Mouse (Mus musculus): ENCODE data around the gene Hdac4. TPM values are rescaled to one million over a fixed set of nuclear protein-coding genes. Genes with fewer than 3 reads are reported as not detected.

Gene Hdac4
- polyA plus RNA-seq, 1 experiment from 2014 or later: 38.0 TPM

- Histone ChIP-seq H3K4me3 (ENCODE audit: low read depth, low read length) (no peak overlapping the region), H3K4me2 (ENCODE audit: low read depth, low read length) (no peak overlapping the region), H3K4me1 (ENCODE audit: control insufficient read depth, insufficient read depth, low read length) (peaks cover 4% of the 10 kb centered on the region; the same call in 1 of the 2 replicates), H3K9ac (replicated peaks; ENCODE audit: low read depth, low read length) (no peak overlapping the region), H3K27me3 (ENCODE audit: control insufficient read depth, insufficient read depth, low read length) (no peaks in the 10 kb centered on the region), H3K36me3 (ENCODE audit: control insufficient read depth, insufficient read depth, low read length) (no peaks in the 10 kb centered on the region), H3K9me3 (ENCODE audit: control insufficient read depth, low read length) (no peaks in the 10 kb centered on the region), H3K27ac (ENCODE audit: low read depth, low read length) (no peak overlapping the region)
- no peak for ATAC-seq (ENCODE audit: low read depth)
- WGBS: 80% methylated on average over 3 of the region's 3 CpGs
Measured at GRCm38 (mm10) chr1:92034247-92034646, 161.3 kb downstream of the Hdac4 start.

- no peak overlapping the region for H3K4me3 ChIP-seq (ENCODE audit: low read depth, low read length)
- no peak overlapping the region for H3K27ac ChIP-seq (ENCODE audit: low read depth, low read length)
Measured at GRCm38 (mm10) chr1:92033463-92033862, 162.0 kb downstream of the Hdac4 start.

DNA sequence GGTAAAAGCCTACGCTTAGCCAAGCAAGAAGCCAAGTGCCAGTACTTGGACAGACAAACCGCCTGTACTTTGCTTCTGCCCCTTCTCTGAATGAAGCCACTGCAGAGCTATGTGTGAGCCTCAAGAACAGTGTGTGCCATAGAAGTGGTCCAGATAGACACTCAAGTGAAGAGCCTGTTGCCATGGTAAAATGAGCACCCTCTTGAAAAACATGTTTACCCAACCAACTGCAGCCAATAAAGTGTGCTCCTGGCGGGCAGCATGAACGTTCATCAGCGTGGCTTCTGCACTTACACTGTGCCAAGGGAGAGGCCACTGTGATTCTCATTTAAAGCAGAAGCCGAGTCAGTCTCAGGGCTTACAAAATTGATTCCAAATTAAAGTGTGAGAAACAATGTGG lies 165.0 kb downstream of the Hdac4 start:
- 64% methylated on average over 6 of the region's 6 CpGs for WGBS
- H3K36me3 ChIP-seq (ENCODE audit: control insufficient read depth, insufficient read depth, low read length): no peaks in the 10 kb centered on the region
- no peak overlapping the region for H3K9ac ChIP-seq (replicated peaks; ENCODE audit: low read depth, low read length)
- H3K27ac ChIP-seq (ENCODE audit: low read depth, low read length): no peak overlapping the region
- H3K9me3 ChIP-seq (ENCODE audit: control insufficient read depth, low read length): no peaks in the 10 kb centered on the region
- no peak overlapping the region for H3K4me3 ChIP-seq (ENCODE audit: low read depth, low read length)
- ATAC-seq (ENCODE audit: low read depth): peak; percentile 34; the same call in 1 of the 2 replicates
- H3K4me2 ChIP-seq (ENCODE audit: low read depth, low read length): no peak overlapping the region
- H3K4me1 ChIP-seq (ENCODE audit: control insufficient read depth, insufficient read depth, low read length): no peaks in the 10 kb centered on the region
- H3K27me3 ChIP-seq (ENCODE audit: control insufficient read depth, insufficient read depth, low read length): no peaks in the 10 kb centered on the region

More at GRCm38 (mm10) chr1:92033463-92033862, 162.0 kb downstream of the Hdac4 start:
- H3K4me1 ChIP-seq (ENCODE audit: control insufficient read depth, insufficient read depth, low read length): no peaks in the 10 kb centered on the region; the same call in 1 of the 2 replicates
- 87% methylated on average over 7 of the region's 7 CpGs for WGBS
- H3K9ac ChIP-seq (replicated peaks; ENCODE audit: low read depth, low read length): no peak overlapping the region
- no peak overlapping the region for H3K4me2 ChIP-seq (ENCODE audit: low read depth, low read length)
- no peak for ATAC-seq (ENCODE audit: low read depth)
- no peaks in the 10 kb centered on the region for H3K9me3 ChIP-seq (ENCODE audit: control insufficient read depth, low read length)
- H3K27me3 ChIP-seq (ENCODE audit: control insufficient read depth, insufficient read depth, low read length): no peaks in the 10 kb centered on the region
- no peaks in the 10 kb centered on the region for H3K36me3 ChIP-seq (ENCODE audit: control insufficient read depth, insufficient read depth, low read length)

- Histone ChIP-seq H3K27me3 (ENCODE audit: control insufficient read depth, insufficient read depth, low read length) (no peaks in the 10 kb centered on the region), H3K36me3 (ENCODE audit: control insufficient read depth, insufficient read depth, low read length) (no peaks in the 10 kb centered on the region), H3K27ac (ENCODE audit: low read depth, low read length) (no peak overlapping the region), H3K4me1 (ENCODE audit: control insufficient read depth, insufficient read depth, low read length) (no peaks in the 10 kb centered on the region), H3K9ac (replicated peaks; ENCODE audit: low read depth, low read length) (no peak overlapping the region), H3K4me2 (ENCODE audit: low read depth, low read length) (no peak overlapping the region), H3K4me3 (ENCODE audit: low read depth, low read length) (no peak overlapping the region), H3K9me3 (ENCODE audit: control insufficient read depth, low read length) (no peaks in the 10 kb centered on the region)
- no peak for ATAC-seq (ENCODE audit: low read depth)
- 79% methylated on average over 2 of the region's 2 CpGs for WGBS
Measured at GRCm38 (mm10) chr1:92028158-92028557, 167.3 kb downstream of the Hdac4 start.

- Histone ChIP-seq H3K36me3 (ENCODE audit: control insufficient read depth, insufficient read depth, low read length) (no peaks in the 10 kb centered on the region), H3K27ac (ENCODE audit: low read depth, low read length) (no peak overlapping the region), H3K4me2 (ENCODE audit: low read depth, low read length) (no peak overlapping the region), H3K9ac (replicated peaks; ENCODE audit: low read depth, low read length) (no peak overlapping the region), H3K4me3 (ENCODE audit: low read depth, low read length) (no peak overlapping the region), H3K27me3 (ENCODE audit: control insufficient read depth, insufficient read depth, low read length) (no peaks in the 10 kb centered on the region), H3K9me3 (ENCODE audit: control insufficient read depth, low read length) (no peaks in the 10 kb centered on the region), H3K4me1 (ENCODE audit: control insufficient read depth, insufficient read depth, low read length) (no peaks in the 10 kb centered on the region)
- ATAC-seq (ENCODE audit: low read depth): no peak
- WGBS: 90% methylated on average over 3 of the region's 3 CpGs
Measured at GRCm38 (mm10) chr1:92026351-92026750, 169.1 kb downstream of the Hdac4 start.

- WGBS: 94% methylated on average over 3 of the region's 3 CpGs
- ATAC-seq (ENCODE audit: low read depth): no peak
- H3K27ac ChIP-seq (ENCODE audit: low read depth, low read length): no peak overlapping the region
- H3K36me3 ChIP-seq (ENCODE audit: control insufficient read depth, insufficient read depth, low read length): no peaks in the 10 kb centered on the region
- H3K27me3 ChIP-seq (ENCODE audit: control insufficient read depth, insufficient read depth, low read length): no peaks in the 10 kb centered on the region
- H3K4me1 ChIP-seq (ENCODE audit: control insufficient read depth, insufficient read depth, low read length): no peaks in the 10 kb centered on the region
- no peak overlapping the region for H3K9ac ChIP-seq (replicated peaks; ENCODE audit: low read depth, low read length)
- no peak overlapping the region for H3K4me3 ChIP-seq (ENCODE audit: low read depth, low read length)
- no peak overlapping the region for H3K4me2 ChIP-seq (ENCODE audit: low read depth, low read length)
- no peaks in the 10 kb centered on the region for H3K9me3 ChIP-seq (ENCODE audit: control insufficient read depth, low read length)
Measured at GRCm38 (mm10) chr1:92023906-92024305, 171.6 kb downstream of the Hdac4 start.

DNA sequence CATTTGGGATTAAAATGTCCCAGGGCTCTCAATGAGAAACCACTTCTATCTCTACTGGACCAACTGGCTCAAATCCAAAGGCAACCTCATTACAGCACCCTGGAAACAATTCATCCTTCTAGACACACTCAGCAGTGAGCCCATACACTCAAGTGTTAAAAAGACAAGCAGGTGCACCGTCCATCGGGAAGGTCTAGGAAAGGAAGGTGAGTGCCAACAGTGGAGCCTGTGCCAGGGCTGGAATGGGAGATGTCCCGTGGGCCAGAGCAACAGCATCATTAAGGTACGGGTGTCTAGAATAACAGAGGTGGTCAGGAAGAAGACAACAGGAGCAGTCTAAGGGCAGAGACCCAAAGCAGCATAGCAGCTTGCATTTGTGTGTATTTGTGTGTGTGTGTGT lies 173.5 kb downstream of the Hdac4 start:
- Histone ChIP-seq H3K4me3 (ENCODE audit: low read depth, low read length) (no peak overlapping the region), H3K9me3 (ENCODE audit: control insufficient read depth, low read length) (no peaks in the 10 kb centered on the region), H3K4me1 (ENCODE audit: control insufficient read depth, insufficient read depth, low read length) (no peaks in the 10 kb centered on the region), H3K9ac (replicated peaks; ENCODE audit: low read depth, low read length) (no peak overlapping the region), H3K27me3 (ENCODE audit: control insufficient read depth, insufficient read depth, low read length) (no peaks in the 10 kb centered on the region), H3K27ac (ENCODE audit: low read depth, low read length) (no peak overlapping the region), H3K36me3 (ENCODE audit: control insufficient read depth, insufficient read depth, low read length) (no peaks in the 10 kb centered on the region), H3K4me2 (ENCODE audit: low read depth, low read length) (no peak overlapping the region)
- no peak for ATAC-seq (ENCODE audit: low read depth)
- 71% methylated on average over 4 of the region's 4 CpGs for WGBS

GRCm38 (mm10) chr1:92015938-92016672 lies 179.4 kb downstream of the Hdac4 start:
- ATAC-seq (ENCODE audit: low read depth): no peak
- H3K4me2 ChIP-seq (ENCODE audit: low read depth, low read length): no peak overlapping the region
- no peaks in the 10 kb centered on the region for H3K27me3 ChIP-seq (ENCODE audit: control insufficient read depth, insufficient read depth, low read length)
- WGBS: 82% methylated on average over 4 of the region's 4 CpGs
- H3K36me3 ChIP-seq (ENCODE audit: control insufficient read depth, insufficient read depth, low read length): 0 out of 2 replicates have a peak, but pooled peaks cover 4% of the 10 kb centered on the region
- H3K4me1 ChIP-seq (ENCODE audit: control insufficient read depth, insufficient read depth, low read length): no peaks in the 10 kb centered on the region
- H3K4me3 ChIP-seq (ENCODE audit: low read depth, low read length): no peak overlapping the region
- H3K9ac ChIP-seq (replicated peaks; ENCODE audit: low read depth, low read length): no peak overlapping the region
- no peaks in the 10 kb centered on the region for H3K9me3 ChIP-seq (ENCODE audit: control insufficient read depth, low read length)
- no peak overlapping the region for H3K27ac ChIP-seq (ENCODE audit: low read depth, low read length)

GRCm38 (mm10) chr1:92015252-92015651 lies 180.2 kb downstream of the Hdac4 start:
- Histone ChIP-seq H3K4me2 (ENCODE audit: low read depth, low read length) (no peak overlapping the region), H3K27ac (ENCODE audit: low read depth, low read length) (no peak overlapping the region), H3K36me3 (ENCODE audit: control insufficient read depth, insufficient read depth, low read length) (0 out of 2 replicates have a peak, but pooled peaks cover 4% of the 10 kb centered on the region), H3K27me3 (ENCODE audit: control insufficient read depth, insufficient read depth, low read length) (no peaks in the 10 kb centered on the region), H3K4me3 (ENCODE audit: low read depth, low read length) (no peak overlapping the region), H3K4me1 (ENCODE audit: control insufficient read depth, insufficient read depth, low read length) (no peaks in the 10 kb centered on the region), H3K9ac (replicated peaks; ENCODE audit: low read depth, low read length) (no peak overlapping the region), H3K9me3 (ENCODE audit: control insufficient read depth, low read length) (no peaks in the 10 kb centered on the region)
- no peak for ATAC-seq (ENCODE audit: low read depth)

Data from neural tube, embryonic 14.5 days (tissue).